Mouse (Mus musculus): ENCODE measurements around the gene Suco. TPM values are rescaled to one million over a fixed set of nuclear protein-coding genes. Genes with fewer than 3 reads are reported as not detected.

Gene Suco
- polyA plus RNA-seq, 1 experiment, result 14.7 TPM

DNA sequence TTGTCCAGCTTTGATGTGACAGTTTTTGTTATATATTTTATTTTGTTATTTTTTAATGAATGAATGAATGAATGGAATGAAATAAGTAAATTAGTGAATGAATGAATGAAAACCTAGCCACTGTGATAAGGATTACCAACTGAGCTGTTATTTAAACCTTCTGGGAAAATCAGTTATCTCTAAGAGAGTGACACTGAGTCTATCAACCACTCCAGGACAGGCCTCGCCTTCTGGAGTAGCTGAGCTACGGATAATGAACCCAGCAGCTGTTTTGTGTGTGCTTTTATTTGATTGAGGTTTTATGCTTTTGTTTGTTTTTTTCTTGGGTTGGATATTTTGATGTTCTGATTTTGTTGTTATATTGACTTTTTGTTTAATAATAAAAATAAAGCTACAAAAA lies 105.2 kb downstream of the Suco start:
- TF ChIP-seq POLR2A (IDR thresholded peaks at IDR 0.05; ENCODE audit: extremely low read depth, insufficient read depth, low read length), result no peak
- H3K27ac ChIP-seq (ENCODE audit: insufficient read depth, low read length), result no peak overlapping the region
- no peak overlapping the region for H3K4me3 ChIP-seq (ENCODE audit: insufficient read depth, low read length)
- no peaks in the 10 kb centered on the region for H3K4me1 ChIP-seq (ENCODE audit: control insufficient read depth, insufficient read depth, low read length)

DNA sequence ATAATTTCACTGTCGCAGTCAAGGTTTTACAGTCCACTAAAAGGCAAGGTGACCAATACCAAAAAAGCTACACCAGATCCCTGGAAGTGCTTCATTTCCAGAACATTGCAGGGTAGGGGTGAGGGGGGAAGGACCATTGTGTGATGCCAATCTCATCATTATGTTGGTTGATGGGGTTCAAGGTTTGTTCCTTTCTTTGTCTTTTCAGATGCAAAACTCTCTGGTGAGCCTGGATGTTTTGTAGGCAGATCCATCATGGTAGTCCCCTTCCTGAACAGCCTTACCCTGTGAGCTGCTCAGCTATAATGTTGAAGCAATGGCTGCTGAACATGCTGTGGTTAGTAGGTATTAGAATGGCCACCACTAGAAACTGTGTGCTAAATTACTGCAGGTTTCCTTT lies 107.2 kb downstream of the Suco start:
- no peak for TF ChIP-seq CTCF (IDR thresholded peaks at IDR 0.05; ENCODE audit: extremely low read depth, insufficient read depth, low read length)
- TF ChIP-seq POLR2A (IDR thresholded peaks at IDR 0.05; ENCODE audit: extremely low read depth, insufficient read depth, low read length), result no peak
- Histone ChIP-seq H3K27ac (ENCODE audit: insufficient read depth, low read length) (no peak overlapping the region), H3K4me1 (ENCODE audit: control insufficient read depth, insufficient read depth, low read length) (no peaks in the 10 kb centered on the region), H3K4me3 (ENCODE audit: insufficient read depth, low read length) (no peak overlapping the region)

DNA sequence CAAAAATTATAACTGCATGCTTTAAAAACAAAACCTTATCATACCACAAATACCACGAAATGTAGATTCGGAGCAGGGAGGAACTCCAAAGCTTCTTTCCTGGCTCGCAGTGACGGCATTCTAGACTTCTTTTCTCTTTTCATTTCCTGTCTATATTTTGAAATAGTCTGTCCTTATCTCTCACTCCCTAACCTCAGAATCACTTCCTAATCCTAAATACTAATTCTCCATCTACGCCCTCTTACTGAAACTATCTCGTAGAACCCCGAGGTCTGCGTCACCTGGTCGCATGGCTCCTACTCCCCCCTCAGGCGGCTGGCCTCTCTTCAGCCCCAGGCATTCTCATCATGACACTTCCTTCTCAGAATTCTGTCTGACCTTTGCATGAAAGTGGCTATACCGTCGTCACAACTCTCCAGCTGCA lies 109.4 kb downstream of the Suco start:
- Histone ChIP-seq H3K4me3 (ENCODE audit: insufficient read depth, low read length) (no peak overlapping the region), H3K27ac (ENCODE audit: insufficient read depth, low read length) (no peak overlapping the region), H3K4me1 (ENCODE audit: control insufficient read depth, insufficient read depth, low read length) (no peaks in the 10 kb centered on the region)
- TF ChIP-seq POLR2A (IDR thresholded peaks at IDR 0.05; ENCODE audit: extremely low read depth, insufficient read depth, low read length) (no peak), CTCF (IDR thresholded peaks at IDR 0.05; ENCODE audit: extremely low read depth, insufficient read depth, low read length) (no peak)

DNA sequence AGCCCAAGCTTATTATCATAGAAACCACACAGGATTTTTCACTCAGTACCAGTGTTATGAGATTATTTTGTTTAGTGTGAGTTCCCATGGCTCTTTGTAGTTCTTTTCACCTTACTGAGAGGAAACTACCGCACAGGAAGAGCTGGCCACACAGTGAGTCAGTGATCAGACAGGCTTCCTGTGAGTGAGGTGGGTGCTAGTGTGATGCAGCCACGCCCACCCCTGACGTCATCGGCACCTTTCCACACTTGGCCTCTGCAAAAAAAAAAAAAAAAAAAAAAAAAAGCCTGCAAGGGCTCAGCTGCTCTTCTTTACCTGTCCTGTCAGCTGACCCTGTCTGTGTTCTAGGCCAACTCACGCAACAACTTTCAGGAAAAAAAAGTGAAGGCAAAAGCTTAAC lies 109.8 kb downstream of the Suco start:
- Histone ChIP-seq H3K27ac (ENCODE audit: insufficient read depth, low read length) (no peak overlapping the region), H3K4me3 (ENCODE audit: insufficient read depth, low read length) (no peak overlapping the region), H3K4me1 (ENCODE audit: control insufficient read depth, insufficient read depth, low read length) (no peaks in the 10 kb centered on the region)
- no peak for TF ChIP-seq POLR2A (IDR thresholded peaks at IDR 0.05; ENCODE audit: extremely low read depth, insufficient read depth, low read length)

Other genes starting within 250 kb of the Suco start
- 0.10 and 0.25 TPM in 2 replicates for gene Fasl, start 88.2 kb downstream of the Suco start, polyA plus RNA-seq (2012; rRNA removed)
- 16.4 and 19.7 TPM in 2 replicates for gene Pigc, start 92.5 kb upstream of the Suco start, polyA plus RNA-seq (2012; rRNA removed)
- 0.15 and 0.21 TPM in 2 replicates for gene 4930558K02Rik, start 103.0 kb upstream of the Suco start, polyA plus RNA-seq (2012; rRNA removed)